Mouse (Mus musculus): ENCODE results near the gene Bad. TPM values are rescaled to one million over a fixed set of nuclear protein-coding genes. Genes with fewer than 3 reads are reported as not detected.
A peak's percentile ranks its signal among the peaks of the same experiment; 100 is the strongest.

The Bad gene
- total and polyA plus RNA-seq, 2 experiments from 2014 or later: 56.5 to 95.3 TPM

DNA sequence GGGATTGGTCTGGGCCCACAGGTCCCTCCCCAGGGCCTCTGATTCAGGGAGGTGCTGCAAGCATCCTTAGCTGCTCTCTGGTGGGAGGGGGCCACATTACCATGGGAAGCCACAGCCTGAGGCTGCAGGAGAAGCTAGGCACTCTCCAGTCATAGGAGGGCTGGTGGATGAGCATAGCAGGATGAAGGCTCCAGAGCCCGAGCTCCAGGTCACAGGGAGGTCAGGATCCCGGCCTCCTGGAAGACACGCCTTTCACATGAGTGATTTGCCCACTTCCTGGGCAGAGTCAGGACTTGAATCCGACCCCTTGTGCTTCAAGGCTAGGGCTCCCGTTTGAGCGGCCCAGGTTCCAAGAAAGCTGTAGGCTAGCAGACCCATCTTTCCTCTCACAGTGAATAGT lies 30.0 kb downstream of the Bad start:
- Histone ChIP-seq H3K4me3 (ENCODE audit: low read depth, low read length) (no peak overlapping the region), H3K36me3 (ENCODE audit: insufficient read depth) (no peaks in the 10 kb centered on the region), H3K4me2 (ENCODE audit: low read depth) (no peak overlapping the region), H3K9ac (no peak overlapping the region), H3K27ac (ENCODE audit: low read depth, low read length) (no peak overlapping the region), H3K4me1 (ENCODE audit: insufficient read depth) (peaks cover 6% of the 10 kb centered on the region; the same call in 1 of the 2 replicates), H3K9me3 (ENCODE audit: low read length) (no peaks in the 10 kb centered on the region), H3K27me3 (ENCODE audit: insufficient read depth, low read length) (no peaks in the 10 kb centered on the region)
- DNase-seq: no peak
- no peak for ATAC-seq
- 58% methylated on average over 6 of the region's 6 CpGs for WGBS
- no peak for TF ChIP-seq CTCF (IDR thresholded peaks at IDR 0.05; ENCODE audit: low read depth)

DNA sequence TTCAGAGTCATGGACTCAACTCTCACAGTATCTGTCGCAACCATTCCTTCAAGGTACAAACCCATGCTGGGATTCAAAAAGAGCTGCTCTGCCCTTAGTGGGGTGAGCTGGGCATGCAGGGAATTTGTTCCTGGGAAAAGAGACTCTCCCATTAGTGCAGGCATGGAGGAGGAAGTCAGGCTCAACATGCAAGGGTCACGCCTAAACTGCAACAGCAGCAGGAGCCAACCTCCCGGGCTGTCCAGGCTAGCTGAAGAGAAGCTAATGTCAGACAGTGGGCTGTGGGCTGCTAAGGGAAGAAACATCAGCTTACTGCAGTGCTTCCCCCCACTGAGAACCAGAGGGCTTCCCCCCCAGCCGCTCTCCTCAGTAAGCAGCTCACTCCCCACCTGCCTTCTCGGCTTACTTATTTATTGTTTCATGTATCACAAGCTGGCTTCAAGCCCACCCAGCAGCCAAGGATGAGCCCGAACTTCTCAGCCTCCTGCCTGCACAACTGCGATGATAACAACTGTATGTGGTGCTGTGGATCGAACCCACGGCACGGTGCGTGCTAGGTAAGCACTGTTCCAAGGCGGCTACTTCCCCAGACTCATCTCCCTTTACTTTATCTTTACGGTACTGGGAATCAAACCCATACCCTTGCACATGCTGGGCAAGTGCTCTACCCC lies 30.7 kb downstream of the Bad start:
- H3K27me3 ChIP-seq (ENCODE audit: insufficient read depth, low read length): no peaks in the 10 kb centered on the region
- WGBS: 75% methylated on average over 13 of the region's 13 CpGs
- H3K4me2 ChIP-seq (ENCODE audit: low read depth): no peak overlapping the region
- H3K36me3 ChIP-seq (ENCODE audit: insufficient read depth): no peaks in the 10 kb centered on the region; the same call in 1 of the 2 replicates
- no peak for ATAC-seq
- no peaks in the 10 kb centered on the region for H3K9me3 ChIP-seq (ENCODE audit: low read length)
- DNase-seq: no peak
- H3K27ac ChIP-seq (ENCODE audit: low read depth, low read length): no peak overlapping the region
- H3K4me3 ChIP-seq (ENCODE audit: low read depth, low read length): no peak overlapping the region
- no peak for TF ChIP-seq CTCF (IDR thresholded peaks at IDR 0.05; ENCODE audit: low read depth)
- H3K9ac ChIP-seq: no peak overlapping the region
- peaks cover 8% of the 10 kb centered on the region; the same call in 1 of the 2 replicates for H3K4me1 ChIP-seq (ENCODE audit: insufficient read depth)

DNA sequence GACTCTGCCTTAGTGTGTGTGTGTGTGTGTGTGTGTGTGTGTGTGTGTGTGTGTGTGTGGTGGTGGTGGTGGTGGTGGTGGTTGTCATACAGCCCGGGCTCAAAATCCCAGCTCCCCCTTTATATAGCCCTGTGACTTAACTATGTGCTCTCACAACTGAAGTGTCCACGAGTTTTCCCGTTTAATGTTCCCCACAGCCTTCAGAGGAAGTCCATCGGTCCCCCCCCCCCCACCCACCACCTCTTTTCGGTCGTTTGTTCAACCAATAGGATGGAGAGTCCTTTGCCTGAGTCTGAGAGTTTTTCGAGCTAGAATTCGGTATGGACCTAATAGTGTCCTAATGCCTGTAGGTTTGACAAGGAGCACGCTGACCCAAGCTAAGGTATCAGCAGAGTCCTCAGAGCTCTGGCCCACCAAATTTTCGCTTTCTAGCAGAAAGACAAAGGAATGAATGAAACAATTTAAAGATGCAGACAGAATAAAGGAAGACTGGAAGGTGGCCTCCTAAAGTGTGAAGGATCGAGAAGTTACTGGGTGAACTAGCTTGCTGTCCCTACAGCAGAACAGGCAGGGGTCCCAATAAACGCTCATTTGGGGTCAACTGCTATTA lies 32.0 kb downstream of the Bad start:
- Histone ChIP-seq H3K9ac (peak overlapping the region; percentile 80), H3K4me3 (ENCODE audit: low read depth, low read length) (peak overlapping the region; percentile 82), H3K4me2 (ENCODE audit: low read depth) (peak overlapping the region; percentile 75), H3K27me3 (ENCODE audit: insufficient read depth, low read length) (no peaks in the 10 kb centered on the region), H3K36me3 (ENCODE audit: insufficient read depth) (peaks cover 9% of the 10 kb centered on the region), H3K9me3 (ENCODE audit: low read length) (no peaks in the 10 kb centered on the region), H3K4me1 (ENCODE audit: insufficient read depth) (peaks cover 8% of the 10 kb centered on the region), H3K27ac (ENCODE audit: low read depth, low read length) (peak overlapping the region; percentile 85)
- no peak for ATAC-seq
- 31% methylated on average over 12 of the region's 12 CpGs for WGBS
- TF ChIP-seq CTCF (IDR thresholded peaks at IDR 0.05; ENCODE audit: low read depth): no peak
- DNase-seq: no peak

DNA sequence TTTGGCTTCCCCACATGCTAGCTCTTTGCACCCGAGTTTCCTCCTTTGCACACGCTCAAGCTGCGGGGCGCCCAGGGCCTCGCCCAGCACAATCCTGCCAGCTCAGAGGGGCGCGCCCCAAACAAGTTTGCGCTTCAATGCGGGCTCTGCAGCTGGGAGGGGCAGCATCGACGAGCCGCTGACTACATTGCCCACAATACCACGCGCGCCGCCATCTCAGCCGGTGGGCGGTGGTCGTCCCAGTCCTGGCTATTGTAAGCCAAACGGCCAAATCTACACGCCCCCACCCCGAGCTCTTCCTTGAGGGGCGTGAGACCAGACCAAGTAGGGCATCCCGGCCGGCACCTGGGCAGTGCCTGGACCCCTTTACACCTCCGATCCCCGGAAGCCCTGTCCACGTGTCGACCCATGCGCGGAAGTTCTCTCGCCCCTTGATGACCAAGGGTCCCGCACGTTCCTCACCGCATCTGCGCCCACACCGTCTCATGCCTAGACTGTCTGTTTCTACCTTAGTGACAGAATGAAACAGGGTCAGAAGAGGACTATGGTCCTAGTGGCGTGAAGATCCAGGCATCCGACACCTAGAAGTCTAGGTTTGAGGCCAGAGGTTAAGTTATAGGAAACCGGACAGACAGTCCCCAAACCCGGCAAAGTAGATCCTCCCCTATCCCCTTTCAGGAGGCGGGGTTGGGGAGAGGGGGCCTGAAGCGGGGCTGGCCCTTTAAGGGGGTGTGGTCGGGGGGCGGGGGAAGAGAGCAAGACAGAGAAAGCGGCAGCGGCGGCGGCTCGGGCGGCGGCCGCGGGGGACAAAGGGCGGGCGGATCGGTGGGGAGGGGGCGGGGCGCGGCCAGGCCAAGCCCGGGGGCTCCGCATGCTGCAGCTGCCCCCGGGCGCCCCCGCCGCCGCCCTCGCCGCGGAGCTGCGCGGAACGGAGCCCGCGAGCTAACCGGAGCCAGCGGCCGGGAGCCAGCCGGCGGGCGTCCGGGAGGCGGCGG lies 32.8 kb downstream of the Bad start, which contains the start of gene Ppp1r14b:
TSS of gene Ppp1r14b (plus strand) at position 758 of the 995 bp plus-strand sequence.
- peak within 1 kb of the TSS; percentile 85 for H3K27ac ChIP-seq (ENCODE audit: low read depth, low read length)
- 0 out of 2 replicates have a peak, but pooled peaks have one; percentile 3 for TF ChIP-seq CTCF (IDR thresholded peaks at IDR 0.05; ENCODE audit: low read depth)
- under 1% methylated on average over 70 of the region's 84 CpGs for WGBS
- H3K36me3 ChIP-seq (ENCODE audit: insufficient read depth): peaks cover 9% of the 10 kb centered on the region
- peak; percentile 72 for ATAC-seq
- H3K27me3 ChIP-seq (ENCODE audit: insufficient read depth, low read length): no peaks in the 10 kb centered on the region
- peak within 1 kb of the TSS; percentile 75 for H3K4me2 ChIP-seq (ENCODE audit: low read depth)
- H3K4me3 ChIP-seq (ENCODE audit: low read depth, low read length): peak within 1 kb of the TSS; percentile 82
- peak within 1 kb of the TSS; percentile 80 for H3K9ac ChIP-seq
- peaks cover 12% of the 10 kb centered on the region for H3K4me1 ChIP-seq (ENCODE audit: insufficient read depth)
- peak; percentile 86 for DNase-seq
- no peaks in the 10 kb centered on the region for H3K9me3 ChIP-seq (ENCODE audit: low read length)

DNA sequence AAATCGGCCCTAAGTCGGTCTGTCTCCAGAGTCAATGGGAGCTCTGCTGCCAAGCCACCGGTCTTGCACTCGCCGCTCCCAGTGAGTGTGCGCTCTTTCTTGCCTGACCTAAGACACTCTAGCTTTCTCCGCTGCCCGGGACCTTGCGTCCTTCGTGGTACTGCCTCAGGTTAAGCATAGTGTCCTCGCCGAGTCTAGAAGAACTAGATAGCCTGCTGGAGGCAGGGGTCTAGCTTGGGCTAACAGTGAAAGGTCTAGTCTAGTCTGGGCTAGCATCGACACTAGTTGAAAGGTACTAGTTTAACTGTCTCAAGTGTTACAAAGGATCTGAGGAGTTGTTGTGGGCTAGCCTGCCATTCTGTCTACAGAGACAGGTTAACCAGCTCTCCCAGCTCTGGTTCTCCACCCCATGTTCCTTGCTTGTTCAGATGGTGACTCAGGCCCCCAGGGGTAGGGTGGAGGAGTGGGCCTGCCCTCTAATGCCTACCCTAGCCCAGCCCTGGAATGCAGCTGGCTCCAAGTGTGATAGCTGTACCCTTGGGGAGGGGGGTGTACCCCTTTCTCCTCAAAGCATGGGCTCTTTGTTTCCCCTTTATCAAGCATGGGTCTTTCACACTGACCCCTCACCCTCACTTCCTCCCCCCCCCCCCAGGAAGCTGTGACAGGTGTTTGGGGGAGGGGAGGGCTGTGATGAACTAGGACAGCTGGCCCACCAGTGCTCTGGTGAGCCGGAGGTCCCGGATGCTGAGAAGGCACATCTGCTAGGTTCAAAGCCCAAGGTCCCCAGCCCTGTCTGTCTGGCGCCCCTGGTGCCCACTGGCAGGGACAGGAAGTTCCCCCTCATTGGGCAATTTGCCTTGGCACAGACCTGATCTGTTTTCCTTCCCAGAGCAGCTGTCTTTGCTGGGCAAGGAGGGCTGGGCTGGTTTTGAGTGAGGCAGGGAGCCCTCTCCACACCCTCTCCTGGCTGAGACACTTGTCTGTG lies 34.2 kb downstream of the Bad start, which contains the start of gene Plcb3:
TSS of gene Plcb3 (minus strand) at position 934 of the 985 bp plus-strand sequence.
- Histone ChIP-seq H3K4me3 (ENCODE audit: low read depth, low read length) (peak within 1 kb of the TSS; percentile 82), H3K27ac (ENCODE audit: low read depth, low read length) (peak within 1 kb of the TSS; percentile 85), H3K4me1 (ENCODE audit: insufficient read depth) (peaks cover 9% of the 10 kb centered on the region), H3K9me3 (ENCODE audit: low read length) (no peaks in the 10 kb centered on the region), H3K27me3 (ENCODE audit: insufficient read depth, low read length) (no peaks in the 10 kb centered on the region), H3K4me2 (ENCODE audit: low read depth) (peak within 1 kb of the TSS; percentile 75), H3K36me3 (ENCODE audit: insufficient read depth) (peaks cover 9% of the 10 kb centered on the region), H3K9ac (peak within 1 kb of the TSS; percentile 80)
- peak; percentile 63 for TF ChIP-seq CTCF (IDR thresholded peaks at IDR 0.05; ENCODE audit: low read depth)
- ATAC-seq (peak; percentile 7), DNase-seq (peak; percentile 83)
- under 1% methylated on average over 16 of the region's 16 CpGs for WGBS

Measured in forebrain, postnatal 0 days (tissue).